Mouse (Mus musculus) granulocyte monocyte progenitor cell, adult 5-6 weeks (primary cell): ENCODE data around the gene Edf1. TPM values are rescaled to one million over a fixed set of nuclear protein-coding genes. Genes with fewer than 3 reads are reported as not detected.
"Not testable (repeated sequence)": the region's sequence is repeated elsewhere in the genome, so short reads cannot be mapped to it uniquely, and the experiment has no call there.

ENCODE experiments used
- ATAC-seq: replicated peaks from 2 replicates; pipeline ENCODE4 v1.8.0; 2016; ENCODE audit warnings: mild to moderate bottlenecking, moderate TSS enrichment, inconsistent platforms; ENCODE audit not compliant: poor library complexity, severe bottlenecking
- total RNA-seq, 2 experiments: library from RNA; stranded (forward) in 1 of 2; stranded (reverse) in 1 of 2; fragments of 200-712, 200-1000 nt in 1 of 2; fragments of >200 nt in 1 of 2; fragmentation: Nextera tagmentation in 1 of 2; gene quantifications; 2 replicates each; pipeline ENCODE4 v1.2.3; 2014 to 2017

Edf1 gene
- total RNA-seq (2014; fragmentation: Nextera tagmentation) (134 and 171 TPM in 2 replicates), total RNA-seq (2017) (96.1 and 107 TPM in 2 replicates)

DNA sequence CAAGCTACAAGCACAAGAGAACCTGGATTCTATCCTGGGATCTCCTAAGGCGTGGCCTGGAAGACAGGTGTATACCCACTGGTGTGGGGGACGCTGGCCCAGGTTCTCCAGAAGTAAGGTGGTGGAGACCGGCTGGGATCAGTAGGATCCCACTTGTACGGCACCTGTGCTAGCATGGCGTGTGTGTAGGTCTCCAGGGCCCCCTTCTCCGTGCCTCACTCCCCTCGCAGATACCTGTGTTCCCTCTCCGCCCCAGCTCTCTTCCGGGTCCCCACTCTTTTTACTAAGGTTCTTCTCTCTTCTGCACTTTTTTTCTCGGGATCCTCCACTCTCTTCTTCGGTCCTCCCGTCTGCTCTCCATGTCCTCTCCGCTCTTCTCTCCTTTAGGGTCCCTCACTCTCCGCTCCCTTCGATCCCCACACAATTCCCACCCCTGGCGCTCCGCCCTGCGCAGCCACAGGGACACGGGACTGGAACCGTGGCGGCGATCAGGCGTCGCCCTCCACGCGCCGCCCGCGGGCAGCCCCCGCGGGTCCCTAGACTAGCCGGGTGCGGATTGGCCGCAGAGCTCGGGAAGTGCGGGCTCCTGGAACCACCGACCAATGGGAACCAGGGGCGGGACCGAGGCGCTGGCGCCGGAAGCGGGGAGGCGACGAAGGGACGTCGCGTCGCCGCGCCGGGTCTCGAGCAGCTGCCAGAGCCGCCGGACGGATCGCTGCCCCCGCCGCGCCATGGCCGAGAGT, at the start of gene Edf1:
Edf1 (plus strand) TSS at position 627 of the 743 bp plus-strand sequence.
- ATAC-seq: peak; percentile 99

GRCm38 (mm10) chr2:25509912-25510311, 47.7 kb upstream of the Edf1 start:
- ATAC-seq: no peak

- no peak for ATAC-seq
Measured at GRCm38 (mm10) chr2:25526510-25527302, 30.9 kb upstream of the Edf1 start.

GRCm38 (mm10) chr2:25533707-25534106, 23.9 kb upstream of the Edf1 start:
- ATAC-seq: no peak

- ATAC-seq: no peak
Measured at GRCm38 (mm10) chr2:25534178-25534865, 23.3 kb upstream of the Edf1 start.

DNA sequence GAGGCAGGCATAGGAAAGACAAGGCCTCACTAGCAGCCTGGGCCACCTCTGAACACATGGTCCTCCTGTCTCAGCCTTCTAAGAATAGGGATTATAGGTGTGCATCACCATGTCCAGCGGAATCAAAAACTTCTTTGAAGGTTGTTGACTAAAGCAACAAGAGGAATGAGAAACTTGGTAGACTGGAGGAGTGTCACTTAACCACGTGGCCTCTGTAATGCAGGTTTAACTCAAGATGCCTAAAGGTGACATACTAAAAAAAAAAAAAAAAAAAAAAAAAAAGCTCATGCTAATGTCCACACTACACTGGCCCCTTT, 22.8 kb upstream of the Edf1 start:
- no peak for ATAC-seq

- ATAC-seq: no peak
Measured at GRCm38 (mm10) chr2:25536531-25536930, 21.1 kb upstream of the Edf1 start.

DNA sequence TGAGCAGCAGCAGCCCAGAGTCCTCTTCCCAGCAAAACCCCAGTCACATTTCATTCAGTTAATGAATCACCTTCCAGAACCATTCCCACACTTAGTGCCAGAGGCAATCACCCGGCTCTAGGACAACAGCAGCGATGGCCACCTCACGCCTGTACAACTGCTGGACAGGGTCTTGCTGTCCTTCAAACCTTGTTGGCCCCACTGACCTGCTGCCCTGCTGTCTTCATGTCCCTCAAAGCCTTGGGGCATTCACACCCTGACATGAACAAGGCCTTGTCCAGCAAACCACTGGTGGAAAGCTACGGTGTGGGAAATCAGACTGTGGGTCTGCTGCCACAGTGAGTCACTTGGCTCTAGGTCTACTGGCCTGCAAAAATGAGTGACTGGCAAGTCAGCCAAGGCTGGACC, 17.1 kb upstream of the Edf1 start:
- no peak for ATAC-seq

DNA sequence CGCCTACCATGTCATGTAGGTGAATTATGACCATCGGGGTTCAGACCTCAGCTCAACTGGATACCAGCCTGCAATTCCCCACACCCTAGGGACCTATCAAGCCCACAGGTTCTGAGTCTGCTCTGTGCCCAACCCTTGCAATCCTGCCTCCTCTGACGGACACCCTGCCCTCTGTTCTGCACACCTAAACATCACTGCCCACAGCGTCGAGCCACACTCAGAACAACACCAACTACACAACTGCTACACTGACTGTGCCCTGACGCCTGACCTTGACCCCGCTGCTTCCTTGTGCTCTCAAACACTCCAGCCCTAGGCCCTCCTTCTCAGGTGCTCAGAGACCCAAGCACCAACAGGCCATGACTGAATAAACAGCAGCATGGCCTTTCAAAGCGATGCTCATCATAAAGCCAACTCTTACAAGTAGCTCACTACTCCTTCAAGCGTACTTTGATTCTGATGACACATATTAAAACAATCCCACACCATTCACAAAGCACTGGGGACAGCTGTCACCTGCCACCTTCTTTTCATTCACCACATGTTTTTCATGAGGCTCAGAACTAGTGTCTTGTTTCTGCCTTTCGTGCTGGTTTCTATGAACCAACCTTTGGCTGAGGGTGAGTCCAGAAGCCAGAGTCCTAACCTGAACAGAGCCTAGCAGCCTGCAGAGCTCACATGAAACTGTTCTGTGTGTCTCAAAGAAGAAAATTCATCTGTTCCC, 15.8 kb upstream of the Edf1 start:
- ATAC-seq: no peak

DNA sequence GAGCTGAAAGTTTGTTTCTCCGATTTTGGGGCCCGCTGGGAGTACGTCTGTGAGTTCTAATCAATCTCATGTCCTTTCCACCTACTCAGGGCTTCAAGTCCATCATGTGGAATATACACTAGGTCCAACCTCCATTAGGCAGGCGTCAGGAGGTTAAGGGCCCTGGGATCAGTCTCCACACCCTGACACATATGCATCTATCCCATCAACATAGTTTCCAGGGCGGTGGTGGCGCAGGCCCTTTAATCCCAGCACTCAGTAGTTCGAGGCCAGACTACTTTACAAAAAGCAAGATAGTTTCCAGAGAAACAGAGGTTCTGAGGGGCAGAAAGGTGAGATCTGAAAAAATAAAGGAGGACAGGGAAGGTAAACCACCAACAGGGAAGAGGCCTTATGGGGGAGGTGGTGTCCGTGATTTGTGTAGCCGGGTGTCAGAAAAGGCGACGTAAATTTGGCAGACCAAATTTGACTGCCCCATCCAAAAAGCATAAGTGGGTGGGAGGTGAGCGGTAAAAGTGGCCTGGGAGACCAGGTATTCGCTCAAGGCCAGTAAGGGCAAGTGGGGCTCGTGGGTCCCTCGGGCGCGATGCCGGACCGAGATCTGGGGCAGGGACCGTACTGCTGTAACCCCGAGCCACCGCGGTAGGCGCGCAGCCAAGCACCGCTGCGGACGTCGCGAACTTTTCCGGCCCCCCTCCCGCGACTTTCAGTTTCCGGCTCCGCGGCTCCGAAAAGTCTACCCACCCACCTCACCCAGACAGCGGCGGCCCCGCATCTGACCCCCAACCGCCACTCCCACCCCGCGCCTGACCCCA, 11.4 kb upstream of the Edf1 start:
- peak; percentile 33 for ATAC-seq

GRCm38 (mm10) chr2:25546811-25547491, 10.7 kb upstream of the Edf1 start, which contains the start of gene Traf2:
Traf2 (minus strand) TSS chr2:25546940.
- peak; percentile 96 for ATAC-seq

GRCm38 (mm10) chr2:25549021-25549991, 8.3 kb upstream of the Edf1 start:
- ATAC-seq: no peak

- peak; percentile 21; the same call in 1 of the 2 replicates for ATAC-seq
Measured at GRCm38 (mm10) chr2:25551186-25551585, 6.5 kb upstream of the Edf1 start.

- ATAC-seq: not testable (repeated sequence)
Measured at GRCm38 (mm10) chr2:25553171-25553786, 4.4 kb upstream of the Edf1 start.

DNA sequence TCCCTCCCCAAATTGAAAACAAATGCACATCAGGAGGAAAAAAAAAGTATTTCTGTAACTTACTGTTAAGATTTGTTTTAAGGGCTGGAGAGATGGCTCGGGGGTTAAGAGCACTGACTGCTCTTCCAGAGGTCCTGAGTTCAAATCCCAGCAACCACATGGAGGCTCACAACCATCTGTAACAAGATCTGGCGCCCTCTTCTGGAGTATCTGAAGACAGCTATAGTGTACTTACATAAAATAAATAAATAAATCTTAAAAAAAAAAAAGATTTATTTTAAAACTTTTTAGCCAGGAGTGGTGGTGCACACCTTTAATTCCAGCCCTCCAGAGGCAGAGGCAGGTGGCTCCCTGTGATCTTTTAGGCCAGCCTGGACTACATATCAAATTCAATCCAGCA, 2.2 kb upstream of the Edf1 start:
- ATAC-seq: not testable (repeated sequence)

DNA sequence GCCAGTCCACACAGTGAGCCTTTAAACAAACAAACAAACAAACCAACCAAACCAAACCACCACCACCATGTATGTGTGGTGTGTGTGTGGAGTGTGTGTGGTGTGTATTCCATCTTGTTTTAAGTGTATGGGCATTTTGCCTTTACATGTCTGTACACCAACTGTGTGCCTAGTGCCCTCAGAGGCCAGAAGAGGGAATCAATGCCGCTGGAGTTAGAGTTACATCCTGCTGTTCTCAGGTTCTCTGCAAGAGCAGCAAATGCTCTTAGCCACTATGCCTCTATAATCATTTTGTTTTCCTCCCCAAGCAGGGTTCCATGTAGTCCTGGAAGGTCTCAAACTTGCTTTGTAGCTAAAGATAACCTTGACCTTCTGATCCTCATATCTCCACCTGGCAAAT, 1.4 kb upstream of the Edf1 start:
- no peak for ATAC-seq

DNA sequence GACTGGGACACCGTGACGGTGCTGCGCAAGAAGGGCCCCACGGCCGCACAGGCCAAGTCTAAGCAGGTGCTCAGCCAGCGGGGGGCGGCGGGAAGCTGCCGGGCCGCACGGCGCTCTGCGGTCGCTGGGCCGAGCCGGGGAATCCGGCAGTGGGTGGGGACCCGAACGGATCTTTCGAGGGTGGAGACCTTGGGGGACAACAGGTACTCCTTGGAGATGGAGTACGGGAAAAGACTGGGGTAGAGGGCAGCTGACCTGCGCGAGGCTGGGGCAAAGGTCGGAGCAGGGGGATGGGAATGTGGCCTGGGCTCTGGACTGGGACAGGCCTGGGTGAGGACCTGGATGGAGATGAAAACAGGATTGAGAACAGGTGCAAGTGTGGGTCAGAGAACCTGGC, 315 bp downstream of the Edf1 start:
- no peak for ATAC-seq
